ENCODE assay signal across 10 mouse cellular contexts in genomic region chr10:37338073-37338912, GRCm38 (mm10).
DNase-seq lines count a peak whose midpoint lies in the region; ATAC-seq and TF ChIP-seq lines count a peak whose summit lies in the region.
"Had no signal": no experiment of that assay in that cellular context is flagged by ENCODE, and none has a peak within 500 bp of the region (broad histone marks: within the 10 kb centered on the region; RNA-seq: fewer than 3 reads in every experiment).

No protein-coding gene starts in this region.

- no peaks in the 10 kb centered on the region for H3K36me3 ChIP-seq in hindbrain, embryonic 10.5 days
- H3K36me3 ChIP-seq in hindbrain, embryonic 13.5 days = no peaks in the 10 kb centered on the region
- H3K36me3 ChIP-seq in heart, embryonic 13.5 days = no peaks in the 10 kb centered on the region
- H3K36me3 ChIP-seq in small intestine, adult 2 months (ENCODE audit: control insufficient read depth, insufficient read depth, low read length) = no peaks in the 10 kb centered on the region
- no peaks in the 10 kb centered on the region for H3K36me3 ChIP-seq in forebrain, embryonic 16.5 days (ENCODE audit: control insufficient read depth, insufficient read depth)

- no peak for ATAC-seq in hindbrain, embryonic 13.5 days (ENCODE audit: low FRiP score)
- ATAC-seq in heart, embryonic 13.5 days (ENCODE audit: extremely low read depth, insufficient number of reproducible peaks, low FRiP score, low TSS enrichment) = no peak
- no peak for ATAC-seq in forebrain, embryonic 16.5 days

- TF ChIP-seq CTCF in small intestine, adult 2 months (IDR thresholded peaks at IDR 0.05; ENCODE audit: extremely low read depth, insufficient read length, insufficient replicate concordance, low read depth, low read length) = no peak

- DNase-seq in hindbrain, embryonic 10.5 days (ENCODE audit: low spot score) = no peak
- peak; percentile 19 for DNase-seq in CD4-positive, CD25-positive, alpha-beta regulatory T cell, adult 2 months (ENCODE audit: low read depth, low spot score)
- DNase-seq in left cerebral cortex, postnatal 10 days (ENCODE audit: extremely low spot score in 1 of 2, low spot score in 2 of 2) = no peak
- no peak for DNase-seq in retina, postnatal 1 day
- DNase-seq: cerebellum, adult 9-10 months had no signal

- no peak overlapping the region for H3K9ac ChIP-seq in hindbrain, embryonic 13.5 days
- no peak overlapping the region for H3K9ac ChIP-seq in heart, embryonic 13.5 days
- H3K9ac ChIP-seq in forebrain, embryonic 16.5 days (replicated peaks; ENCODE audit: low read depth, low read length) = no peak overlapping the region

- intact Hi-C loops in left cerebral cortex, postnatal 10 days (cut with DNase I) = no loop called here

- peak overlapping the region; percentile 8; the same call in 1 of the 2 replicates for H3K27ac ChIP-seq in hindbrain, embryonic 10.5 days
- H3K27ac ChIP-seq in hindbrain, embryonic 13.5 days = no peak overlapping the region
- peak overlapping the region; percentile 42; the same call in 1 of the 2 replicates for H3K27ac ChIP-seq in heart, embryonic 13.5 days (replicated peaks)
- H3K27ac ChIP-seq in small intestine, adult 2 months (ENCODE audit: insufficient read depth, low read depth, low read length) = peak overlapping the region; percentile 49
- H3K27ac ChIP-seq in forebrain, embryonic 16.5 days (ENCODE audit: low read length) = no peak overlapping the region

- no peaks in the 10 kb centered on the region for H3K9me3 ChIP-seq in hindbrain, embryonic 10.5 days
- H3K9me3 ChIP-seq in hindbrain, embryonic 13.5 days = no peaks in the 10 kb centered on the region
- H3K9me3 ChIP-seq in heart, embryonic 13.5 days = no peaks in the 10 kb centered on the region
- H3K9me3 ChIP-seq in forebrain, embryonic 16.5 days (ENCODE audit: control insufficient read depth, low read length) = no peaks in the 10 kb centered on the region
- H3K9me3 ChIP-seq: megakaryocyte, embryonic 14.5 days had no signal

- H3K4me2 ChIP-seq in hindbrain, embryonic 13.5 days = no peak overlapping the region
- H3K4me2 ChIP-seq in heart, embryonic 13.5 days = no peak overlapping the region
- H3K4me2 ChIP-seq in forebrain, embryonic 16.5 days (ENCODE audit: low read length) = no peak overlapping the region

- H3K4me3 ChIP-seq in hindbrain, embryonic 10.5 days = no peak overlapping the region
- no peak overlapping the region for H3K4me3 ChIP-seq in hindbrain, embryonic 13.5 days
- H3K4me3 ChIP-seq in heart, embryonic 13.5 days = no peak overlapping the region
- no peak overlapping the region for H3K4me3 ChIP-seq in small intestine, adult 2 months (ENCODE audit: low read depth, low read length)
- H3K4me3 ChIP-seq in forebrain, embryonic 16.5 days (replicated peaks; ENCODE audit: low read length) = no peak overlapping the region
- H3K4me3 ChIP-seq: megakaryocyte, embryonic 14.5 days had no signal

- H3K4me1 ChIP-seq in hindbrain, embryonic 10.5 days (replicated peaks) = 0 out of 2 replicates have a peak, but pooled peaks cover 11% of the 10 kb centered on the region
- H3K4me1 ChIP-seq in hindbrain, embryonic 13.5 days (replicated peaks) = no peaks in the 10 kb centered on the region
- H3K4me1 ChIP-seq in heart, embryonic 13.5 days = peaks cover 16% of the 10 kb centered on the region; the same call in 1 of the 2 replicates
- H3K4me1 ChIP-seq in small intestine, adult 2 months (ENCODE audit: control insufficient read depth, insufficient read depth, insufficient read length, low read length) = peaks cover 10% of the 10 kb centered on the region; the same call in 1 of the 2 replicates
- H3K4me1 ChIP-seq in forebrain, embryonic 16.5 days (replicated peaks; ENCODE audit: control insufficient read depth, insufficient read depth, low read length) = no peaks in the 10 kb centered on the region

- no peaks in the 10 kb centered on the region for H3K27me3 ChIP-seq in hindbrain, embryonic 10.5 days (ENCODE audit: insufficient read depth, poor library complexity, severe bottlenecking)
- H3K27me3 ChIP-seq in hindbrain, embryonic 13.5 days = no peaks in the 10 kb centered on the region
- H3K27me3 ChIP-seq in heart, embryonic 13.5 days (replicated peaks) = no peaks in the 10 kb centered on the region
- H3K27me3 ChIP-seq in small intestine, adult 2 months (ENCODE audit: control insufficient read depth, insufficient read depth, low read length) = no peaks in the 10 kb centered on the region
- no peaks in the 10 kb centered on the region for H3K27me3 ChIP-seq in forebrain, embryonic 16.5 days (replicated peaks; ENCODE audit: control insufficient read depth, insufficient read depth, low read length)
- H3K27me3 ChIP-seq: megakaryocyte, embryonic 14.5 days had no signal

- 77% methylated on average over 4 of the region's 4 CpGs for WGBS in hindbrain, embryonic 10.5 days
- 73% methylated on average over 4 of the region's 4 CpGs for WGBS in hindbrain, embryonic 13.5 days
- WGBS in heart, embryonic 13.5 days = 63% methylated on average over 4 of the region's 4 CpGs
- WGBS in small intestine, adult 2 months = 53% methylated on average over 4 of the region's 4 CpGs
- 71% methylated on average over 4 of the region's 4 CpGs for WGBS in forebrain, embryonic 16.5 days

- TF ChIP-seq POLR2A in small intestine, adult 2 months (IDR thresholded peaks at IDR 0.05; ENCODE audit: low read depth, low read length) = no peak

Comparison
In these comparisons a context has a peak if more than half of its experiments do, and no peak if none do; other contexts are left out.
1. H3K27ac ChIP-seq: peak in hindbrain, embryonic 10.5 days (single experiment), heart, embryonic 13.5 days (single experiment) and small intestine, adult 2 months (single experiment); none in hindbrain, embryonic 13.5 days (single experiment) and forebrain, embryonic 16.5 days (single experiment).